In the genomic region with DNA sequence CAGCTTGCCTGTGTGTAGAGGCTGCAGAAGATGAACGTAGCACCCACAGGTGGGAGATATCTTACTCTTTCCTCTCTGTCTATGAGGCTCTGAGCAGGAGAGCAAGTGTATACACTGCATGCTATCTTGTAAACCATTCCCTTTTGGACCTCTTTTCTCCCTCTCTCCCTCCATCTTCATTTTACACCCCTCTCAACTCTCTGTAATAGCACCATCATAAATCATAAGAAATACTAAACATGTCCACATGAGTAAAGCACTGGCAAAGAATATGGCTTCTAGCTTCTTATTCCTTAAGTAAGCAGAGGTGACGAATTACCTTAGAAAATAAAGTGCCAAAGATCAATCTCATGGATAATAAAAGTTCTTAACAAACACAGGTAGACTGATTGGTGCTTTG, we compare ENCODE assay signal across 23 mouse cellular contexts.
A peak's percentile ranks its signal among the peaks of the same experiment; 100 is the strongest.
DNase-seq lines count a peak whose midpoint lies in the region; ATAC-seq and TF ChIP-seq lines count a peak whose summit lies in the region.
"Had no signal": no experiment of that assay in that cellular context is flagged by ENCODE, and none has a peak within 500 bp of the region (broad histone marks: within the 10 kb centered on the region; RNA-seq: fewer than 3 reads in every experiment).

No protein-coding gene starts in this region.

- no peak overlapping the region for H3K9ac ChIP-seq in intestine, embryonic 14.5 days (ENCODE audit: low read length)
- no peak overlapping the region for H3K9ac ChIP-seq in intestine, embryonic 15.5 days
- H3K9ac ChIP-seq in intestine, postnatal 0 days (ENCODE audit: low read depth, low read length): no peak overlapping the region
- no peak overlapping the region for H3K9ac ChIP-seq in stomach, embryonic 16.5 days (ENCODE audit: low read length)
- no peak overlapping the region for H3K9ac ChIP-seq in forebrain, embryonic 12.5 days
- H3K9ac ChIP-seq: embryonic facial prominence, embryonic 13.5 days; embryonic facial prominence, embryonic 15.5 days; forebrain, embryonic 13.5 days; forebrain, embryonic 15.5 days had no signal

- DNase-seq in intestine, embryonic 14.5 days (ENCODE audit: low spot score): no peak
- DNase-seq in kidney, postnatal 25 days: no peak
- no peak for DNase-seq in heart, adult 18-20 months
- DNase-seq: adrenal gland, adult 2 months; adrenal gland, postnatal 10 days; adrenal gland, postnatal 25 days; cerebellum, adult 11 months; cerebellum, adult 18-20 months; cerebellum, adult 8-10 months; cerebellum, adult 9-11 months; cerebellum, postnatal 14 days; cerebellum, postnatal 36 days; embryo, embryonic 11 days had no signal

- no peaks in the 10 kb centered on the region for H3K27me3 ChIP-seq in intestine, embryonic 14.5 days (replicated peaks; ENCODE audit: control insufficient read depth, insufficient read depth, low read length)
- no peaks in the 10 kb centered on the region for H3K27me3 ChIP-seq in intestine, embryonic 15.5 days (replicated peaks)
- H3K27me3 ChIP-seq in intestine, postnatal 0 days (replicated peaks; ENCODE audit: control insufficient read depth, insufficient read depth, low read length): no peaks in the 10 kb centered on the region
- no peaks in the 10 kb centered on the region for H3K27me3 ChIP-seq in stomach, embryonic 16.5 days (ENCODE audit: control insufficient read depth, insufficient read depth, low read length)
- no peaks in the 10 kb centered on the region for H3K27me3 ChIP-seq in forebrain, embryonic 12.5 days
- H3K27me3 ChIP-seq: embryonic facial prominence, embryonic 13.5 days; embryonic facial prominence, embryonic 15.5 days; forebrain, embryonic 13.5 days; forebrain, embryonic 15.5 days had no signal

- H3K9me3 ChIP-seq in intestine, embryonic 14.5 days (ENCODE audit: control insufficient read depth, low read length): no peaks in the 10 kb centered on the region
- H3K9me3 ChIP-seq in intestine, embryonic 15.5 days: no peaks in the 10 kb centered on the region
- H3K9me3 ChIP-seq in intestine, postnatal 0 days (ENCODE audit: control insufficient read depth): no peaks in the 10 kb centered on the region
- H3K9me3 ChIP-seq in stomach, embryonic 16.5 days (replicated peaks; ENCODE audit: control insufficient read depth, low read length): no peaks in the 10 kb centered on the region
- H3K9me3 ChIP-seq in forebrain, embryonic 12.5 days: no peaks in the 10 kb centered on the region
- H3K9me3 ChIP-seq: embryonic facial prominence, embryonic 13.5 days; embryonic facial prominence, embryonic 15.5 days; forebrain, embryonic 10.5 days; forebrain, embryonic 13.5 days; forebrain, embryonic 15.5 days had no signal

- peak; percentile 88 for ATAC-seq in intestine, embryonic 14.5 days (replicated peaks; ENCODE audit: low FRiP score, low TSS enrichment, low read depth)
- peak; percentile 79 for ATAC-seq in intestine, embryonic 15.5 days
- 0 out of 2 replicates have a peak, but pooled peaks have one; percentile 25 for ATAC-seq in intestine, postnatal 0 days
- peak; percentile 40; the same call in 1 of the 2 replicates for ATAC-seq in stomach, embryonic 16.5 days (ENCODE audit: insufficient read depth, low FRiP score)
- ATAC-seq in forebrain, embryonic 12.5 days (ENCODE audit: low FRiP score): no peak
- ATAC-seq: forebrain, embryonic 13.5 days; forebrain, embryonic 15.5 days had no signal

- WGBS in intestine, embryonic 14.5 days: 22% methylated on average over 2 of the region's 2 CpGs
- 20% methylated on average over 2 of the region's 2 CpGs for WGBS in intestine, embryonic 15.5 days
- 16% methylated on average over 2 of the region's 2 CpGs for WGBS in intestine, postnatal 0 days
- 36% methylated on average over 2 of the region's 2 CpGs for WGBS in stomach, embryonic 16.5 days
- WGBS in forebrain, embryonic 12.5 days: 86% methylated on average over 2 of the region's 2 CpGs

- no peak for TF ChIP-seq CTCF in intestine, postnatal 0 days (IDR thresholded peaks at IDR 0.05; ENCODE audit: low read depth)

- no peak overlapping the region for H3K4me2 ChIP-seq in intestine, embryonic 14.5 days (ENCODE audit: low read length)
- H3K4me2 ChIP-seq in intestine, embryonic 15.5 days (replicated peaks): no peak overlapping the region
- H3K4me2 ChIP-seq in intestine, postnatal 0 days (replicated peaks; ENCODE audit: low read depth): no peak overlapping the region
- no peak overlapping the region for H3K4me2 ChIP-seq in stomach, embryonic 16.5 days (ENCODE audit: low read depth, low read length)
- H3K4me2 ChIP-seq in forebrain, embryonic 12.5 days: no peak overlapping the region
- H3K4me2 ChIP-seq: embryonic facial prominence, embryonic 13.5 days; embryonic facial prominence, embryonic 15.5 days; forebrain, embryonic 13.5 days; forebrain, embryonic 15.5 days had no signal

- no peaks in the 10 kb centered on the region for H3K4me1 ChIP-seq in intestine, embryonic 14.5 days (replicated peaks; ENCODE audit: control insufficient read depth, insufficient read depth, low read length)
- no peaks in the 10 kb centered on the region for H3K4me1 ChIP-seq in intestine, embryonic 15.5 days (replicated peaks)
- no peaks in the 10 kb centered on the region for H3K4me1 ChIP-seq in intestine, postnatal 0 days (replicated peaks; ENCODE audit: control insufficient read depth, insufficient read depth, low read length)
- H3K4me1 ChIP-seq in stomach, embryonic 16.5 days (ENCODE audit: control insufficient read depth, insufficient read depth, low read length): no peaks in the 10 kb centered on the region
- no peaks in the 10 kb centered on the region for H3K4me1 ChIP-seq in forebrain, embryonic 12.5 days
- H3K4me1 ChIP-seq: embryonic facial prominence, embryonic 13.5 days; embryonic facial prominence, embryonic 15.5 days; forebrain, embryonic 10.5 days; forebrain, embryonic 13.5 days; forebrain, embryonic 15.5 days had no signal

- no peaks in the 10 kb centered on the region for H3K36me3 ChIP-seq in intestine, embryonic 14.5 days (ENCODE audit: control insufficient read depth, insufficient read depth, low read length)
- no peaks in the 10 kb centered on the region for H3K36me3 ChIP-seq in intestine, embryonic 15.5 days
- no peaks in the 10 kb centered on the region for H3K36me3 ChIP-seq in intestine, postnatal 0 days (ENCODE audit: control insufficient read depth, insufficient read depth)
- H3K36me3 ChIP-seq in stomach, embryonic 16.5 days (ENCODE audit: control insufficient read depth, insufficient read depth, low read length): no peaks in the 10 kb centered on the region
- no peaks in the 10 kb centered on the region for H3K36me3 ChIP-seq in forebrain, embryonic 12.5 days (replicated peaks)
- H3K36me3 ChIP-seq: embryonic facial prominence, embryonic 13.5 days; embryonic facial prominence, embryonic 15.5 days; forebrain, embryonic 10.5 days; forebrain, embryonic 15.5 days had no signal

- no peak overlapping the region for H3K27ac ChIP-seq in intestine, embryonic 14.5 days (ENCODE audit: low read depth)
- no peak overlapping the region for H3K27ac ChIP-seq in intestine, embryonic 15.5 days
- H3K27ac ChIP-seq in intestine, postnatal 0 days (ENCODE audit: low read depth, low read length): no peak overlapping the region
- H3K27ac ChIP-seq in stomach, embryonic 16.5 days (ENCODE audit: low read length): no peak overlapping the region
- no peak overlapping the region for H3K27ac ChIP-seq in forebrain, embryonic 12.5 days
- H3K27ac ChIP-seq: embryonic facial prominence, embryonic 13.5 days; embryonic facial prominence, embryonic 15.5 days; forebrain, embryonic 10.5 days; forebrain, embryonic 13.5 days; forebrain, embryonic 15.5 days had no signal

- no peak overlapping the region for H3K4me3 ChIP-seq in intestine, embryonic 14.5 days (ENCODE audit: low read depth, low read length)
- H3K4me3 ChIP-seq in intestine, embryonic 15.5 days (replicated peaks): no peak overlapping the region
- H3K4me3 ChIP-seq in intestine, postnatal 0 days (ENCODE audit: low read depth, low read length): no peak overlapping the region
- H3K4me3 ChIP-seq in stomach, embryonic 16.5 days (replicated peaks; ENCODE audit: low read length): no peak overlapping the region
- no peak overlapping the region for H3K4me3 ChIP-seq in forebrain, embryonic 12.5 days (replicated peaks)
- H3K4me3 ChIP-seq: embryonic facial prominence, embryonic 13.5 days; embryonic facial prominence, embryonic 15.5 days; erythroblast, embryonic 14.5 days; forebrain, embryonic 10.5 days; forebrain, embryonic 13.5 days; forebrain, embryonic 15.5 days had no signal
